Mouse (Mus musculus) neural tube, embryonic 11.5 days (tissue): ENCODE results near the gene Ptger3. TPM values are rescaled to one million over a fixed set of nuclear protein-coding genes. Genes with fewer than 3 reads are reported as not detected.
A peak's percentile ranks its signal among the peaks of the same experiment; 100 is the strongest.

Experiments used
- ATAC-seq: fragments of 200-750 bp; cut with Nextera tagmentation; 2 replicates; pipeline ENCODE4 v1.8.0; 2017; ENCODE audit warnings: moderate number of reproducible peaks, mild to moderate bottlenecking, moderate TSS enrichment, moderate library complexity; ENCODE audit not compliant: insufficient read depth, low FRiP score, low TSS enrichment
- DNase-seq: peaks from one replicate; pipeline ENCODE4 v3.0.0-alpha.2; 2015; ENCODE audit warnings: low spot score
- H3K27ac ChIP-seq: fragments of 300-500 bp; sonication (generic); 2 replicates; pipeline ENCODE4 v1.5.1; 2014; ENCODE audit warnings: low read depth, mild to moderate bottlenecking, low read length
- H3K27me3 ChIP-seq: fragments of 300-500 bp; sonication (generic); 2 replicates; pipeline ENCODE4 v1.6.1; 2014; ENCODE audit warnings: mild to moderate bottlenecking, low read length, mixed read lengths; ENCODE audit not compliant: control insufficient read depth, insufficient read depth
- H3K36me3 ChIP-seq: fragments of 300-500 bp; sonication (generic); 2 replicates; pipeline ENCODE4 v1.6.1; 2014; ENCODE audit warnings: mild to moderate bottlenecking, low read length, moderate library complexity, mixed read lengths; ENCODE audit not compliant: control insufficient read depth, insufficient read depth
- H3K4me1 ChIP-seq: fragments of 300-500 bp; sonication (generic); 2 replicates; pipeline ENCODE4 v1.6.1; 2014; ENCODE audit warnings: low read length, mixed read lengths; ENCODE audit not compliant: control insufficient read depth, insufficient read depth
- H3K4me2 ChIP-seq: fragments of 300-500 bp; sonication (generic); 2 replicates; pipeline ENCODE4 v1.6.1; 2014; ENCODE audit warnings: low read depth, mild to moderate bottlenecking, moderate library complexity
- H3K4me3 ChIP-seq: fragments of 300-500 bp; sonication (generic); 2 replicates; pipeline ENCODE4 v1.5.1; 2014; ENCODE audit warnings: low read depth, low read length
- H3K9ac ChIP-seq: fragments of 300-500 bp; sonication (generic); 2 replicates; pipeline ENCODE4 v1.6.1; 2014; ENCODE audit warnings: mild to moderate bottlenecking, low read length
- H3K9me3 ChIP-seq: fragments of 300-500 bp; sonication (generic); 2 replicates; pipeline ENCODE4 v1.6.1; 2016; ENCODE audit warnings: low read length; ENCODE audit not compliant: control insufficient read depth
- WGBS: fragments of 180-500 bp; shearing (Covaris S2); extraction: QIAGEN DNeasy Blood & Tissue Kit; methylation state at CpG from one replicate; pipeline ENCODE4 v1.1.7; 2014; 5-methylcytosine and 5-hydroxymethylcytosine counted together
- polyA plus RNA-seq: library from polyadenylated mRNA; unstranded; fragments of >200 nt; fragmentation: Nextera tagmentation; extraction: Ambion mirVana; gene quantifications from 2 replicates; pipeline ENCODE4 v1.2.1, GENCODE M21; 2014

The Ptger3 gene
- polyA plus RNA-seq, 1 experiment from 2014 or later = 1.0 TPM

DNA sequence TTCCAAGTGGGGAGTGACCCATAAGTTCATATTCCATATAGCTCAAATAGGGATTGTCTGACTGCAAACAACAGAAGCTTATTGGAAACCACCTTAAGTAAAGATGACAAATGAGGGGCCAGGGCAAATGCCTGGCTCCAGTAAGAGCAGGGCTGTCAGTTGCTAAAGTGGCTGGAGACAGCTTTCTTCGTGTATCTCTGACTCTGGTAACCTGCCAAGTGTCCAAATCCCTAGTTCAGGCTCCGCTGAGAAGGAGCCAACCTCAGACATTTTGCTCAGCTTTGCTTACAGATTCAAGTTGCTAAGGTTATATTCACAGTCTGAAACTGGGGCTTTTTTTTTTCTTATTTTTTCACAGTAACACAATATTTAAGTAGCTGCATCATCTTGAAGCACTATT, 12.7 kb downstream of the Ptger3 start:
- H3K27me3 ChIP-seq = no peaks in the 10 kb centered on the region
- no peak overlapping the region for H3K27ac ChIP-seq
- no peaks in the 10 kb centered on the region for H3K4me1 ChIP-seq
- no peaks in the 10 kb centered on the region for H3K36me3 ChIP-seq
- no peak for ATAC-seq
- WGBS = 79% methylated on average over 2 of the region's 2 CpGs
- H3K9ac ChIP-seq = no peak overlapping the region
- DNase-seq = no peak
- no peaks in the 10 kb centered on the region for H3K9me3 ChIP-seq
- H3K4me3 ChIP-seq = no peak overlapping the region
- no peak overlapping the region for H3K4me2 ChIP-seq

DNA sequence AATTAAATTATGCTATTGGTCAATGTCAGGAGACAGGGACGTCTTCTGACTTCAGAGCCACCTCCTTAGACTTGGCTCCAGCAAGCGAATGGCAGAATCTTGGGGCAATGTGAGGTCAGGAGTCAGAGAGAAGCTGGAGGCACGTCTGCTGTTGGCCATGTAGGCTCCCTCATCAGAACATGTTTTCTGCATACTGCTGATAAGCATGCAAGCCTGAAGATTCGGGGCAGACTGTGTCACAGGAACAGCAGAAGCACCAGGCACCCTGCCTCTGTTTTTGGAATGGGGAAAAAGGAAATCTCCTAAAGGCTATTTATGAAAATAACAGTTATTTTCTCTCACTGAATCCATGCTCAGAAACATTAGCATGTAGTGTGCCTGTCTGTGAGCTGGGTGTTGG, 13.6 kb downstream of the Ptger3 start:
- no peaks in the 10 kb centered on the region for H3K36me3 ChIP-seq
- WGBS = 80% methylated on average over 4 of the region's 4 CpGs
- ATAC-seq (no peak), DNase-seq (no peak)
- H3K4me1 ChIP-seq = no peaks in the 10 kb centered on the region
- H3K9me3 ChIP-seq = no peaks in the 10 kb centered on the region
- H3K4me3 ChIP-seq = no peak overlapping the region
- H3K27ac ChIP-seq = no peak overlapping the region
- no peak overlapping the region for H3K4me2 ChIP-seq
- H3K27me3 ChIP-seq = no peaks in the 10 kb centered on the region
- no peak overlapping the region for H3K9ac ChIP-seq

DNA sequence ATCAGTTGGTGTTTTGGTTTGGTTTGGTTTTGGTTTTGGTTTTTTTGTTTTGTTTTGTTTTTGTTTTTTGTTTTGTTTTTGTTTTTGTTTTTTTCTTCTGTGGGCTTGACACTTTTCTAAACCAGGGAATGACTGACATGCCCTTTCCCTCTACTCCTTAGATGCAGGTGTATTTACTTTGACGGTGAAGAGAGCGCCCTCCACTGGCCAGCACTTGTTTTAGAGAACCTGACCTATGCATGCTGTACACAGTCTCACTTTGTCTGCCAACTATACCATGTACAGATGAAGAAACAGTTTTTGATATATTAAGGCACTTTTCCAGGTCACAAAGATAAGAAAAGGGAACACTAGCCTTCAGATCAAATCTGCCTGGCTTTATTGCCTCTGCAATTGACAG, 15.1 kb downstream of the Ptger3 start:
- no peak for DNase-seq
- 20% methylated on average over 2 of the region's 2 CpGs for WGBS
- ATAC-seq = no peak
- no peak overlapping the region for H3K4me2 ChIP-seq
- no peak overlapping the region for H3K27ac ChIP-seq
- H3K9ac ChIP-seq = no peak overlapping the region
- no peak overlapping the region for H3K4me3 ChIP-seq
- H3K27me3 ChIP-seq = no peaks in the 10 kb centered on the region
- no peaks in the 10 kb centered on the region for H3K4me1 ChIP-seq
- H3K36me3 ChIP-seq = no peaks in the 10 kb centered on the region
- no peaks in the 10 kb centered on the region for H3K9me3 ChIP-seq

DNA sequence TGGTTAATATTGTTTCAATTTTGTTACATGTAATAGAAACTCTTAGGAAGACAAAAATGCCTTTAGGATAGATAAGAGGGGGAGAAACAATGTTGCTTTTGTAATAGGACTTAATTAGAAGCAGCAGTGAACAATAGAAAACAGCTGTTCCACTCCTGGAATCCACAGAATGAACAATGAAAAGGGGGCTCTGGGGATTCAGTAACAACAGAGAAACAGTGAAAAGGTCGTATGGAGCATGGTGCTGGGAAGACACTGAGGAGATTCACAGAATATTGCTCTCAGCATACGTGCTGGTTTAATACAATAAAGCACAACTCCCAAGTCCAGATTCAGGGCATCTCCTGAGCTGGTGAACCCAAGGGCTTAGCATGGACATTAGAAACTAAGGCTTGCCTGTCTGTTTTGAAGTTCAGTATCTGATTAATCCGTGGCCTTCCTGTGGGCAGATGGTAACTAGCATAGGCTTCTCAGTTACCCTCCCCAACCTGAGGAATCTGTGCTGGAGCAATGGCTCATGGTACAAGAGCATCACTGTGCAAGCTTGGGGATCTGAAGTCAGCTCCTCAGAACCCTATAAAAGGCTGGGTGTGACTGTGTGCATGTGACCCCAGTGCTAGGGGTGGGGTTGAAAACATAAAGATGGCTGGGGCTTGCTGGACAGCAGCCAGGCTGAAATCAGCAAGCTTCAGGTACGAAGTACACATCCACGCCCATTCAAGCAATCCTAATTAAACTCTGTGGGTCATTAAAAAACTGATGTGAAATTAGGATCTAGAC, 16.1 kb downstream of the Ptger3 start:
- no peaks in the 10 kb centered on the region for H3K27me3 ChIP-seq
- H3K9ac ChIP-seq = no peak overlapping the region
- H3K36me3 ChIP-seq = no peaks in the 10 kb centered on the region
- no peaks in the 10 kb centered on the region for H3K9me3 ChIP-seq
- H3K4me1 ChIP-seq = no peaks in the 10 kb centered on the region
- peak; percentile 18; the same call in 1 of the 2 replicates for ATAC-seq
- WGBS = 50% methylated on average over 5 of the region's 5 CpGs
- DNase-seq = no peak
- no peak overlapping the region for H3K27ac ChIP-seq
- H3K4me3 ChIP-seq = no peak overlapping the region
- no peak overlapping the region for H3K4me2 ChIP-seq

DNA sequence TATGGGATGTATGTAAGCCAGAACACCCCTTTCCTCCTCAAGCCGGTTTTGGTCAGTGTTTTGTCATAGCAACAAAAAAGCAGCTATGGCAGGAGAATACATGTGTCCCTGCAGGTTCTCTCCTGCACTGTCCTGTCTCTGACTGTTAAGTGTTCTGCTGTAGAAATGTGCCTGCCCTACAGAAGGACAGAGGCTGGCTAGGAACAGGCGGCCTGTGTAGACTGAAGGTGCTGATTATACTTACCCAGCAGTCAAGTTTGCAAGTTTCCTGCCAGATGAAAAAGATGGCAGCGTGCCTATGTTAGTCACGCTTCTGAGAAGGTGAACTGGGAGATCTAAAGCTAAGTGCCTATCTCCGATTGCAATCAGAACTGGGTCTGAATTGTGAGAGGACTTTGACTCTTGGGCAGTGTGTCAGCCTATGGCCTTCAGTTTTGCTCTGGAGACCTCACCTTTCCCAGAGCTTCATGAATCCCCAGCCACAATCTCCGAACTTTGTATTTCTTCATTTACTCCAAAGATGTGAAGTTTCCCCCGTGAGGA, 31.2 kb downstream of the Ptger3 start:
- Histone ChIP-seq H3K9me3 (no peaks in the 10 kb centered on the region), H3K4me3 (no peak overlapping the region), H3K4me2 (no peak overlapping the region), H3K27me3 (no peaks in the 10 kb centered on the region), H3K4me1 (no peaks in the 10 kb centered on the region), H3K27ac (no peak overlapping the region), H3K36me3 (no peaks in the 10 kb centered on the region), H3K9ac (no peak overlapping the region)
- 83% methylated on average over 7 of the region's 7 CpGs for WGBS
- DNase-seq = no peak
- ATAC-seq = no peak

DNA sequence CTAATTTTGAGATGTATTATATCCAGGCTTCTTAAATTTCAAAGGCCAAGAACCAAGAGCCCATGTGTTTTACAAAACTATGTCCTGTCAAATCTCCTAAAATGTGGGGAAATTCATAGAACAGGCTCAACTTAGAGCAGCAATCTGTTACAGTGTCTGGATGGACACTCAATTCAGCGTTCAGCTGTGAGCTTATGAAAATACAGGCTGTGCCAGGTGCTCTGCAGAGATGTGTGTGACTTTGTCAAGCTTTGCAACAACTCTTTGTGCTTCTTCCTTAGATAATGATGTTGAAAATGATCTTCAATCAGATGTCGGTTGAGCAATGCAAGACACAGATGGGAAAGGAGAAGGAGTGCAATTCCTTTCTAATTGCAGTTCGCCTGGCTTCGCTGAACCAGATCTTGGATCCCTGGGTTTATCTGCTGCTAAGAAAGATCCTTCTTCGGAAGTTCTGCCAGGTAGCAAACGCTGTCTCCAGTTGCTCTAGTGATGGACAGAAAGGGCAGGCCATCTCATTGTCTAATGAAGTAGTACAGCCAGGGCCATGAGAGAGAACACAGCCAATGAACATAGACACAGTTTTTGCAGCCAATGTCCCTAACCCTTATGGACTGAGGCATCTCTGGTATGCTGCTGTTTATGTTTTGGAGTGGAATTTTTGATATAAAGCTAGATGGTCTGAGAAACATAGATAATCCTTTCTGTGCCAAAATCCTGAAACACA, 38.2 kb downstream of the Ptger3 start:
- H3K4me1 ChIP-seq = no peaks in the 10 kb centered on the region
- ATAC-seq (no peak), DNase-seq (no peak)
- no peaks in the 10 kb centered on the region for H3K9me3 ChIP-seq
- no peaks in the 10 kb centered on the region for H3K36me3 ChIP-seq
- H3K4me3 ChIP-seq = no peak overlapping the region
- H3K27me3 ChIP-seq = no peaks in the 10 kb centered on the region
- no peak overlapping the region for H3K9ac ChIP-seq
- 89% methylated on average over 6 of the region's 6 CpGs for WGBS
- H3K27ac ChIP-seq = no peak overlapping the region
- H3K4me2 ChIP-seq = no peak overlapping the region

DNA sequence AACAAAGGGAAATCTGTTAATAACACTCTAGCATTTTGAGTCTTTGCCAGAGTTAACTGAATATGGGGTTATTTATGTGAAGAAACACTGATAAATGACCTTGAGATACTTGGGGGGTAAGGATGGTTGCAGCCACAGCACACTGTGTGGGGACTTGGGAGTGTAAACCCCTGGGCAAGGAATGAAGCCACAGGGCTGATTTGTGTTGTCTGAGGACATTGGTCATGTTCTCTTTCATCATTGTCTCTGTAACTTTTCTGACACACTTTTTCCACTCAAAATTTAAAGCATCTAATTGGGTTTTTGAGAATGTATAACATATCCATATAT, 38.7 kb downstream of the Ptger3 start:
- ATAC-seq = no peak
- Histone ChIP-seq H3K4me1 (no peaks in the 10 kb centered on the region), H3K4me2 (no peak overlapping the region), H3K9ac (no peak overlapping the region), H3K36me3 (no peaks in the 10 kb centered on the region), H3K9me3 (no peaks in the 10 kb centered on the region), H3K4me3 (no peak overlapping the region), H3K27me3 (no peaks in the 10 kb centered on the region), H3K27ac (no peak overlapping the region)
- DNase-seq = no peak

DNA sequence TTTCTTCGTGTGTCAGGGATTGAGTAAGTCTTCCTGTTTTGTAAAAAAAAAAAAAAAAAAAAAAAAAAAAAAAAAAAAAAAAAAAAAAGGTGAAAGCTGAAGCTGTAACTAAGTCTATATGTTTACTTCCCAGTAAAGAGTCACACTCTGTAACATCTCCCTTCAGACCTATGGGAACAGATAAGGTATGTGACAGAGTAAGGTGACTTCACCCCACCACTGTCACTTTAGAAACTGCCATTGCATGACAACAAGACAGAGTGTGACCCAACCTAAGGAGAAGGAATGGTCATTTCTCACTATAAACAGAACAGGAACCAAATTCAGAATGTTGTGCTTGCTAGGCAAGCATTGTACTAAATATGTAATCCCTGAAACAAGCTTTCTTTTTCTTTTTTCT, 46.9 kb downstream of the Ptger3 start:
- Histone ChIP-seq H3K27me3 (no peaks in the 10 kb centered on the region), H3K9ac (no peak overlapping the region), H3K4me1 (no peaks in the 10 kb centered on the region), H3K4me3 (no peak overlapping the region), H3K36me3 (no peaks in the 10 kb centered on the region), H3K27ac (no peak overlapping the region), H3K4me2 (no peak overlapping the region), H3K9me3 (no peaks in the 10 kb centered on the region)
- WGBS = 44% methylated on average over 1 of the region's 1 CpGs
- ATAC-seq = no peak
- DNase-seq = no peak

DNA sequence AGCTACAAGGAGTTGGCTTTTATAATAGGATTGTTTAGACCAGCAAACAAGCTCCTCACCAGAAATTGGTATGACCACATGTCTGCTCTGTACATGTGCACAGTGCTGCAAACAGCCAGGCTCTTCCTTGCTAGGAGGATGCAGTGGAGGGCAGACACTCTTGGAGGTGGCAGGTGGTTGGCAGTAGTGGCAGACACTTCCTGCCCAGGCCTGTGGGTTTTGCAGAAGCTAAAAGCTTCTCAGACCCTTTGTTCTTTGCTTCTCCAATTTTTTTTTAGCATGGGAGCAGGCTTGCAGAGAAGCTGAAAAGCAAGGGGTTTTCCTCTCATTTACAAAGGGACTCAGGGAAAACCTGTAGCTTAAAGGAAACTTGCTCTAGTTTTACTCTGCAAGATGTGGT, 50.3 kb downstream of the Ptger3 start:
- no peak overlapping the region for H3K9ac ChIP-seq
- no peak for DNase-seq
- H3K9me3 ChIP-seq = no peaks in the 10 kb centered on the region
- H3K4me2 ChIP-seq = no peak overlapping the region
- H3K27me3 ChIP-seq = no peaks in the 10 kb centered on the region
- H3K27ac ChIP-seq = no peak overlapping the region
- no peak for ATAC-seq
- H3K4me1 ChIP-seq = no peaks in the 10 kb centered on the region
- H3K4me3 ChIP-seq = no peak overlapping the region
- no peaks in the 10 kb centered on the region for H3K36me3 ChIP-seq
